Mouse (Mus musculus): ENCODE data around the gene Olfr1185-ps1. TPM values are rescaled to one million over a fixed set of nuclear protein-coding genes. Genes with fewer than 3 reads are reported as not detected.
"Not testable (repeated sequence)": the region's sequence is repeated elsewhere in the genome, so short reads cannot be mapped to it uniquely, and the experiment has no call there.

The Olfr1185-ps1 gene
- not detected for total RNA-seq (2021)

- DNase-seq: no peak
- intact Hi-C loops (cut with DNase I): no loop called here
Observed at GRCm38 (mm10) chr2:88493020-88493419, at the start of gene Olfr1185-ps1. Olfr1185-ps1 (plus strand) TSS chr2:88493320.

- no peak for DNase-seq
- intact Hi-C loops (cut with DNase I): no loop called here
Observed at GRCm38 (mm10) chr2:88449031-88449430, 44.1 kb upstream of the Olfr1185-ps1 start, which contains the start of gene Gm13757. Gm13757 (minus strand) TSS chr2:88449131.

DNA sequence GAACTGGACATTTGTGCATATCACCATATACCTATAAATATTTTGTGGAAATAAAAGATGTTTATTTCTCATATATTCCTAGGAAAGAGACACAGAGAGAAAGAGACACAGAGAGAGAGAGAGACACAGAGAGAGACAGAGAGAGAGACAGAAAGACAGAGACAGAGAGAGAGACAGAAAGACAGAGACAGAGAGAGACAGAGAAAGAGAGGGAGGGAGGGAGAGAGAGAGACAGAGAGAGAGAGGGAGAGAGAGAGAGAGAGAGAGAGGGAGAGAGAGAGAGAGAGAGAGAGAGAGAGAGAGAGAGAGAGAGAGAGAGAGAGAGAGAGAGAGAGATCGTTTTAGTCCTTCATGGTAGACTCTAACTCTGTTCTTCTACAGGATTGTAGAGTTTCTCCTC, 38.6 kb upstream of the Olfr1185-ps1 start, which contains the start of gene Olfr1183:
TSS of gene Olfr1183 (plus strand) at position 301 of the 400 bp plus-strand sequence.
- DNase-seq; intact Hi-C loops (cut with DNase I): not testable (repeated sequence)

DNA sequence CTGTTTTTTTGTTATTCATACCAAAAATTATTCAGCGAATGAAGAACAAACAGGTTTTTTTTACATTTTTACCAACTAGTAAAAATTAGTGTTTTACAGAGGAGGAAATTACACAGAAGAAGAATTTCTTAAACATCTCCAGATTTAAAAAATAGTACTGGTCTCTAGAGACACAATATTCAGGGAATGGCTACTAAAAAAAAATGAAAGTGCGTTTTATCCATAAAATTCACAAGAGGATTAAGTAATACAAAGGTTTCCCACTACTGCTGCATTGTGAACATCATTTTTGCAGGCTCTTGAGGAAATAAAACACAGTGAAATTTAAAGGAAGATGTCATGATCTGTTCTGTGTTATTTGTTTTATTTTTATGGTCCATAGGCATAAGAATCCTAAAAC, 9.8 kb upstream of the Olfr1185-ps1 start, which contains the start of gene Olfr1184:
TSS of gene Olfr1184 (plus strand) at position 301 of the 400 bp plus-strand sequence.
- intact Hi-C loops (cut with DNase I): no loop called here
- DNase-seq: no peak

DNA sequence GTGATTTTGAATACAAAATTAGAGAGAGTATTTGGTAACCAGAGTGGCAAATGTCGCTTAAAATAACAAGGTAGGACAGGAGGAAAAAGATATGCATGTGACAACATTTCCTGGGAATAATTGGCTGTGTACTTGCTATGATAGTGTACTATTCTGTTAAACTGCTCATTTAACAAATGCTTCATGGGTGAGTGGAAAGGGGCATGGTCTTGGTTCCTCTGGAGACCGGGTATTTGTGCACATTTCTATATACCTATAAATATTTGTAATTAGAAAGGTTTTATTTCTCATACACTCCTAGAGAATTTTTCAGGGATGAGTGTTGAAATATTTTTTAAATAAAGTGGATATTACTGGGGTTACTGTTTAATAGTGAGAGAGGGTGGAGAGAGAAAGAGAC, 25.1 kb downstream of the Olfr1185-ps1 start, which contains the start of gene Olfr1186:
TSS of gene Olfr1186 (plus strand) at position 301 of the 400 bp plus-strand sequence.
- no peak for DNase-seq
- intact Hi-C loops (cut with DNase I): no loop called here

GRCm38 (mm10) chr2:88525720-88526119, 32.6 kb downstream of the Olfr1185-ps1 start:
- intact Hi-C loops (cut with DNase I): no loop called here
- DNase-seq: no peak

Other genes starting within 250 kb of the Olfr1185-ps1 start
- gene Olfr1173, start 213.4 kb upstream of the Olfr1185-ps1 start, total RNA-seq (2021): under 1 TPM in 1 of 2 experiments, not detected in 1; 0.08 TPM
- not detected for gene Olfr1174-ps, start 178.2 kb upstream of the Olfr1185-ps1 start, total RNA-seq (2021)
- gene Olfr1175-ps, start 166.1 kb upstream of the Olfr1185-ps1 start, total RNA-seq (2021): not detected
- gene Olfr1176, start 156.6 kb upstream of the Olfr1185-ps1 start, total RNA-seq (2021): not detected
- gene Olfr1177-ps, start 146.8 kb upstream of the Olfr1185-ps1 start, total RNA-seq (2021): not detected
- gene Olfr1178, start 106.3 kb upstream of the Olfr1185-ps1 start, total RNA-seq (2021): not detected
- gene Olfr1179, start 86.9 kb upstream of the Olfr1185-ps1 start, total RNA-seq (2021): not detected
- not detected for gene Olfr1180, start 74.2 kb upstream of the Olfr1185-ps1 start, total RNA-seq (2021)
- not detected for gene Olfr1181, start 67.1 kb upstream of the Olfr1185-ps1 start, total RNA-seq (2021)
- gene Gm13757, start 44.2 kb upstream of the Olfr1185-ps1 start, total RNA-seq (2021): not detected
- not detected for gene Olfr1183, start 38.5 kb upstream of the Olfr1185-ps1 start, total RNA-seq (2021)
- gene Olfr1184, start 9.7 kb upstream of the Olfr1185-ps1 start, total RNA-seq (2021): not detected
- not detected for gene Olfr1186, start 25.2 kb downstream of the Olfr1185-ps1 start, total RNA-seq (2021)
- not detected for gene Olfr1188, start 63.6 kb downstream of the Olfr1185-ps1 start, total RNA-seq (2021)
- gene Olfr1189, start 93.1 kb downstream of the Olfr1185-ps1 start, total RNA-seq (2021): not detected
- gene Olfr1191-ps1, start 147.2 kb downstream of the Olfr1185-ps1 start, total RNA-seq (2021): under 1 TPM in 1 of 2 experiments, not detected in 1; 0.10 TPM
- gene Olfr1192-ps1, start 155.2 kb downstream of the Olfr1185-ps1 start, total RNA-seq (2021): not detected
- gene Olfr1193, start 182.3 kb downstream of the Olfr1185-ps1 start, total RNA-seq (2021): not detected
- not detected for gene Olfr1195, start 195.9 kb downstream of the Olfr1185-ps1 start, total RNA-seq (2021)
- not detected for gene Olfr1196, start 211.3 kb downstream of the Olfr1185-ps1 start, total RNA-seq (2021)
- not detected for gene Olfr1197, start 239.0 kb downstream of the Olfr1185-ps1 start, total RNA-seq (2021)